Mouse (Mus musculus) CH12.LX (cell line): ENCODE measurements around the gene Mb.

Source experiments
- CTCF ChIP-seq, 2 experiments: IDR thresholded peaks in 1 of 2; conservative IDR thresholded peaks in 1 of 2; 2 replicates each; pipeline ENCODE4 v1.5.1; 2011 to 2012; ENCODE audit warnings: low read depth in 2 of 2, low read length in 2 of 2, improper control_type of control experiment in 1 of 2, inconsistent platforms in 1 of 2, mild to moderate bottlenecking in 1 of 2, moderate library complexity in 1 of 2
- HCFC1 ChIP-seq: IDR thresholded peaks from 2 replicates; pipeline ENCODE4 v1.6.1; 2012; ENCODE audit warnings: low read depth, mild to moderate bottlenecking, inconsistent platforms, low read length, improper control_type of control experiment
- POLR2A ChIP-seq: IDR thresholded peaks from 2 replicates; pipeline ENCODE4 v1.6.1; 2011; ENCODE audit warnings: low read depth, mild to moderate bottlenecking, improper control_type of control experiment, low read length
- SIN3A ChIP-seq: IDR thresholded peaks from 2 replicates; pipeline ENCODE4 v1.6.1; 2012; ENCODE audit warnings: low read length, improper control_type of control experiment, inconsistent platforms
- UBTF ChIP-seq: IDR thresholded peaks from 2 replicates; pipeline ENCODE4 v1.6.1; 2012; ENCODE audit warnings: low read depth, mild to moderate bottlenecking, inconsistent platforms, low read length, improper control_type of control experiment, moderate library complexity
- USF2 ChIP-seq: conservative IDR thresholded peaks from 2 replicates; pipeline ENCODE4 v1.6.1; 2011; ENCODE audit warnings: low read depth, low read length, improper control_type of control experiment

- TF ChIP-seq CTCF (conservative IDR thresholded peaks at IDR 0.05 in 1 of 2, IDR thresholded peaks at IDR 0.05 in 1 of 2; ENCODE audit: low read depth in 2 of 2, low read length in 2 of 2) = peak; percentile 47 to 80
- no peak for TF ChIP-seq SIN3A
- TF ChIP-seq POLR2A = no peak
- no peak for TF ChIP-seq UBTF
- no peak for TF ChIP-seq USF2
- no peak for TF ChIP-seq HCFC1
Measured at GRCm38 (mm10) chr15:77003868-77004215, 46.6 kb downstream of the Mb start.
